Mouse (Mus musculus) hindbrain, embryonic 11.5 days (tissue): ENCODE measurements around the gene Ctsh. TPM values are rescaled to one million over a fixed set of nuclear protein-coding genes. Genes with fewer than 3 reads are reported as not detected.

Experiments used
- ATAC-seq: fragments of 200-750 bp; cut with Nextera tagmentation; 2 replicates; pipeline ENCODE4 v1.8.0; 2017; ENCODE audit warnings: mild to moderate bottlenecking, moderate TSS enrichment, moderate library complexity; ENCODE audit not compliant: low FRiP score
- DNase-seq: peaks from one replicate; pipeline ENCODE4 v3.0.0-alpha.2; 2015; ENCODE audit warnings: low spot score
- H3K27ac ChIP-seq: fragments of 300-500 bp; sonication (generic); 2 replicates; pipeline ENCODE4 v1.5.1; 2014; ENCODE audit warnings: mild to moderate bottlenecking, low read depth, low read length
- H3K27me3 ChIP-seq: fragments of 300-500 bp; sonication (generic); 2 replicates; pipeline ENCODE4 v1.6.1; 2014; ENCODE audit warnings: mild to moderate bottlenecking, low read length, moderate library complexity, mixed read lengths; ENCODE audit not compliant: control insufficient read depth, insufficient read depth
- H3K36me3 ChIP-seq: fragments of 300-500 bp; sonication (generic); 2 replicates; pipeline ENCODE4 v1.6.1; 2014; ENCODE audit warnings: mild to moderate bottlenecking, low read length, moderate library complexity, mixed read lengths; ENCODE audit not compliant: control insufficient read depth, insufficient read depth
- H3K4me1 ChIP-seq: fragments of 300-500 bp; sonication (generic); replicated peaks from 2 replicates; pipeline ENCODE4 v1.6.1; 2014; ENCODE audit warnings: low read length, mixed read lengths; ENCODE audit not compliant: control insufficient read depth, insufficient read depth
- H3K4me2 ChIP-seq: fragments of 300-500 bp; sonication (generic); replicated peaks from 2 replicates; pipeline ENCODE4 v1.6.1; 2014; ENCODE audit warnings: mild to moderate bottlenecking, low read depth, low read length
- H3K4me3 ChIP-seq: fragments of 300-500 bp; sonication (generic); 2 replicates; pipeline ENCODE4 v1.5.1; 2014; ENCODE audit warnings: low read depth, low read length
- H3K9ac ChIP-seq: fragments of 300-500 bp; sonication (generic); 2 replicates; pipeline ENCODE4 v1.6.1; 2014; ENCODE audit warnings: low read depth, low read length
- H3K9me3 ChIP-seq: fragments of 300-500 bp; sonication (generic); 2 replicates; pipeline ENCODE4 v1.6.1; 2016; ENCODE audit warnings: low read length; ENCODE audit not compliant: control insufficient read depth
- WGBS: fragments of 180-500 bp; shearing (Covaris S2); extraction: QIAGEN DNeasy Blood & Tissue Kit; methylation state at CpG from one replicate; pipeline ENCODE4 v1.1.7; 2014; 5-methylcytosine and 5-hydroxymethylcytosine counted together
- polyA plus RNA-seq: library from polyadenylated mRNA; unstranded; fragments of >200 nt; fragmentation: Nextera tagmentation; extraction: Ambion mirVana; gene quantifications from 2 replicates; pipeline ENCODE4 v1.2.1, GENCODE M21; 2014

Gene Ctsh
- polyA plus RNA-seq, 1 experiment from 2014 or later: 11.6 TPM

DNA sequence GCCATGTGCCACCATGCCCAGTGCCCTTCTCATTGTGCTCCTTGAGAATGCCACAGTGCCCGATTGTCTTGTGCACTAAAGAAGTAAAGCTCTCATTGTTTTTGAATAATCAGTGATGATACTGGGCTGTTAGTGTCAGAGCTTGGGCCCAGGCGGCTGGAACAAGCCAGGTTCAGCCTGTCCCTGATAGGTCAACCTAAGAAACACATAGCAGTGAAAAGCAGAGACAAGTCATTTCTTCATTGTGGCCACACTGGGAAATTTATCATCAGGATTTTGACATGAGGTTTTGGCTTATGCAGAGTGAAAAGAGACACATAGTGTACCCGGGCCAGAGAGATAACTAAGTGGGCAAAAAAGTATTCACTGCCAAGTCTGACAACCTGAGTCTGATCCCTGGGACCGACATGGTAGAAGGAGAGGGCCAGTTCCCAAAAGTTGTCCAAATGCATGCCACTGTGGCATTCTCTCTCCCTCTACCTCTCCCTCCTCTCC lies 68.3 kb downstream of the Ctsh start:
- Histone ChIP-seq H3K9ac (no peak overlapping the region), H3K36me3 (no peaks in the 10 kb centered on the region), H3K4me1 (no peaks in the 10 kb centered on the region), H3K9me3 (no peaks in the 10 kb centered on the region), H3K27ac (no peak overlapping the region), H3K4me3 (no peak overlapping the region), H3K4me2 (no peak overlapping the region), H3K27me3 (no peaks in the 10 kb centered on the region)
- ATAC-seq (no peak), DNase-seq (no peak)
- WGBS: 84% methylated on average over 4 of the region's 4 CpGs

DNA sequence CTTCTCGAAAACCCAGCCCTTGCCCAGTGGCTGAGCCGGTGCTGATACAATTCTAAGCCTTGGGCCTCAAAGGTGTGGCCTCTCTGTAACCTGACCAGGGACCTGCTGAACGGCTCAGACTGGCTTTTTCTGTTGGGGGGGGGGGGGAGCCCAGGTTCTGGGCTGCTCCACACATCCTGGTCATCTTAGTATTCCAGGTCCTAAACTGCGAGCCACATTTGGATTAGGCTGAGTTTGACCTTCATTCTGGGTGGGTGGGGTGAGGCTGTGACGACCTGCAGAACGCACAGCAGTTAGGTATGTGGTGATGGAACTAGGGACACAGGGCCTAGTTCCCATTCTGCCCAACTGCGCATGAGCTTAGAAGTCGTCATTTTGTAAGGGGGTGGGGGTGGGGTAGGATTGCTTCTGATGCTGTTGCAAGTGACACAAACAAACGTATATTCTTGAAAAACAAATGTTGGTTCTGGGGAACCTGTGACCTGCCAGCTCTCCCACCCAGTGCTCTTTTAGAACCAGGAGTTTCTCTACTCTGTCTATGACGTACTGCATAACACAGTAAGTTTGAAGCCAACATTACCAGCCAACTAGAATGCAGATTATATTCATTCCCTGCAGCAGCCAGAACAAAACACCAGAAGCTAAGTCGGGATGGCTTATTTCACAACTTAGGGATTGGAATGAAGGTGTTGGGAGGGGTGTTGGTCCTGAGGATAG lies 70.4 kb downstream of the Ctsh start:
- Histone ChIP-seq H3K27ac (no peak overlapping the region), H3K36me3 (no peaks in the 10 kb centered on the region), H3K9ac (no peak overlapping the region), H3K9me3 (no peaks in the 10 kb centered on the region), H3K4me1 (no peaks in the 10 kb centered on the region), H3K4me3 (no peak overlapping the region), H3K4me2 (no peak overlapping the region), H3K27me3 (no peaks in the 10 kb centered on the region)
- 33% methylated on average over 11 of the region's 11 CpGs for WGBS
- ATAC-seq (0 out of 2 replicates have a peak, but pooled peaks have one; percentile 25), DNase-seq (no peak)

DNA sequence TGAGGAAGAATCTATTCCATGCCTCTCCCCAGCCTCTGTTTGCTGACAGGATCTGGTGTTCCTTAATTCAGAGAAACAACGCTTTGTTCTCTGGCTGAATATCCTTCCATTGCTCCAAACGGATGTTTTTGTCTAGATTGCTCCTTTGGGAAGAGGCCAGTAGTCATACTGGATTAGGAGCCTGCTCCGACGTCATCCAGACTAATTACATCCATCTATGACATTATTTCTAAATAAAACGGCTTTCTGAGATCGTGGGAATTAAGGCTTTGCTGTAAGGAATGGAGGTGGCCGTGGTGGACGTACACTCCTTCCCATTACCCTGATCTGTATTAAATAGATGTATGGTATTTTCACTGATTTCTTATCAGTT lies 70.9 kb downstream of the Ctsh start:
- no peaks in the 10 kb centered on the region for H3K36me3 ChIP-seq
- 49% methylated on average over 8 of the region's 8 CpGs for WGBS
- no peak overlapping the region for H3K9ac ChIP-seq
- H3K4me2 ChIP-seq: no peak overlapping the region
- no peaks in the 10 kb centered on the region for H3K4me1 ChIP-seq
- H3K27ac ChIP-seq: no peak overlapping the region
- H3K27me3 ChIP-seq: no peaks in the 10 kb centered on the region
- no peak for DNase-seq
- H3K9me3 ChIP-seq: no peaks in the 10 kb centered on the region
- no peak for ATAC-seq
- no peak overlapping the region for H3K4me3 ChIP-seq

Other genes with a start within 250 kb of the Ctsh start
- 0.15 and 0.35 TPM in 2 replicates for gene Rasgrf1, start 144.2 kb upstream of the Ctsh start, polyA plus RNA-seq
- 533 and 557 TPM in 2 replicates for gene Morf4l1, start 60.6 kb downstream of the Ctsh start, polyA plus RNA-seq
- 10.3 and 10.4 TPM in 2 replicates for gene Adamts7, start 108.9 kb downstream of the Ctsh start, polyA plus RNA-seq
- gene Tbc1d2b, start 216.7 kb downstream of the Ctsh start, polyA plus RNA-seq: 8.0 and 9.1 TPM in 2 replicates